Mouse (Mus musculus): ENCODE results near the gene 2610301B20Rik. TPM values are rescaled to one million over a fixed set of nuclear protein-coding genes. Genes with fewer than 3 reads are reported as not detected.

2610301B20Rik gene
- polyA plus RNA-seq (2012; rRNA removed): 1.5 and 2.3 TPM in 2 replicates

DNA sequence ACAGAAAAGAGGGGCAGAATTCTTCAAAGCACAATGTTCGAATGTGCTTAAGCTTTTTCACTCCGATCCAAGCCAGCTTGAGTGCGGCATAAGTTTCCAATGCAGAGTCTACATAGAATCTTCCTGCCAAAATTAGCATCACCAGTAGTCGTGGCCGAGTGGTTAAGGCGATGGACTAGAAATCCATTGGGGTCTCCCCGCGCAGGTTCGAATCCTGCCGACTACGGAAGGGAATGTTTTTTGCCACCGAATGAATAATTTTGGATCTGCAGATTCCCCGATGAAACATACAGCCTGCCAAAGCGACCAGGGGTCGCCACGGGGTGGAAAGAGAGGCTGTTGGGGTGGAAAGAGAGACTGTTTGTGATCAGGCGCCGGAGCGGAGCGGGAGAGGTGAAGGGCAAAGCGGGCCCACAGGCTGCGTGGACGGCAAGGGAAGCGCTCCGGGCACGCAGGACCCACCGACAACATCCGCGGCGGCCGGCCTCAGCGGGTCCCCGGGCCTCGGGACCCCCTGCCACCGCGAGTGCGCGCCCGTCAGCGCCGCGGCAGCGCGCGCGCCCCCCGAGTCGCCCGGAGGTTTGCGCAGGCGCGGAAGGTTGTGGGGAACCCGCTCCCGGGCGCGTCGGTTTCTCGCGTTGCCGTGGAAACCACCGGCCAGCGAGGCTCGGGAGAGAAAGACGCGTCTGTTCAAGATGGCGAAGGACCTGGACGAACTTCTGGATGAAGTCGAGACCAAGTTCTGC lies at the start of gene 2610301B20Rik:
2610301B20Rik (plus strand) TSS at position 579 of the 746 bp plus-strand sequence.

Data from colon, adult 2 months (tissue).